Mouse (Mus musculus) neutrophil, adult 65 days (primary cell): ENCODE measurements around the gene Herc6. TPM values are rescaled to one million over a fixed set of nuclear protein-coding genes. Genes with fewer than 3 reads are reported as not detected.

Source experiments
- total RNA-seq: library from RNA; stranded (reverse); gene quantifications from 2 replicates; pipeline ENCODE4 v1.2.4, GENCODE M21; 2023

Herc6 gene
- total RNA-seq = 9.8 and 13.2 TPM in 2 replicates

GRCm38 (mm10) chr6:57580881-57581548 is at the start of gene Herc6:
TSS of gene Herc6 (plus strand) at chr6:57581000.

GRCm38 (mm10) chr6:57535386-57535936 is 45.3 kb upstream of the Herc6 start, which contains the start of gene Ppm1k:
TSS of gene Ppm1k (minus strand) at chr6:57535468.

DNA sequence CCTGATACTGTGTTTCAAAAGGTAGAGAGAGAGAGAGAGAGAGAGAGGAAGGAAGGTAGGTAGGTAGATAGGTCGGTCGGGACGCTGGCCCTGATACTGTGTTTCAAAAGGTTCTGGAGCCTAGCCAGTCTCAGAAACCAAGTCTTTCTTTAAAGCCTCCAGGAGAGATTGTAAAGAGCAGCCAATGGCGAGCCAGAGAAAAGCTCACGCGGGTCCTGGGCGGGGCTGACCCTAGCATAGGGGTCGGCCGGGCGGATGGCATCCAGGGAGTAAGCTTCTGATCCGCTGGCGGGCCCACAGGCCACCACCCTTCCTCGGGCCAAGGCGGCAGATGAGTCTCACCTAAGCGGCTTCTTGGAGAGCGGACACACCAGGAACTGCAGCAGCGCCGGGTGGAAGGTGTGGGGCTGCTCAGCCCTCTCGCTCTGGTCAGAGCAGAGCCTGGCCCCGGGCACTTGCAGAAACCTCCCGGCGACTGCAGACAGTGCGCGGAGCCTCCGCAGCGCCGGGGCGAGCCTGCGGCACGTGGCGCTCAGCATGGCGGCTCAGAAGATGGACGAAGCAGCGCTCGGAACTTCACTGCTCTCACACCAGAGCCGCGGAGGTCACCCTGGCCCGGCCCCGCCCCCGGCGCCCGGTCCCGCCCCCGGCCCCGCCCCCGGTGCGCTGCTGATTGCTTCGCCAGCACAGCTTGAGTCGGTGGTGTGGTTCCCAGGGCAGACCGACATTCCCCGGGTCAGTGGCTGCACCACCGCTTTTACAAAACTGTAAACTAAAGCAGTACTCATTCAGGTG is 110.9 kb downstream of the Herc6 start, which contains the start of gene Pyurf:
Pyurf (minus strand) TSS at position 612 of the 795 bp plus-strand sequence.

DNA sequence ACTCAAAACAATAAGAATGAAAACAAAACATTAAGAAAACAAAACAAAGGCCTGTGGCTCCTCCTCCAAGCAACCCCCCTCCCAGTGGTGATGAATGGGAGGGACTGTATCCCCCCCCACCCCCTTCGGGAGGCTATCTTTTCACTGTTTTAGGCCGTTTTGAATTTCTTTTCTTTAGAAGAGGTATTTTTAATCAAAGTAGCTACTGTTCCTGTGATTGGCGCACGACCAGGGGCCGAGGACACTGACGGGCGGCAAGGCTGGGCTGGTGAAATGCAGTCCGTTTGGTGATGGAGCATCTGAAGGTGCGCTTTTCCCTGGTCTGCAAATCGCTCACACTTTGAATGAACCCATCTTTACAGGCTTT is 121.6 kb downstream of the Herc6 start, which contains the start of gene Lancl2:
Lancl2 (plus strand) TSS at position 165 of the 367 bp plus-strand sequence.

Other genes starting within 250 kb of the Herc6 start
- gene Vmn1r17, start 217.3 kb upstream of the Herc6 start, total RNA-seq = not detected in 2 replicates
- not detected in 2 replicates for gene Vmn1r18, start 185.2 kb upstream of the Herc6 start, total RNA-seq
- not detected in 2 replicates for gene Vmn1r19, start 177.2 kb upstream of the Herc6 start, total RNA-seq
- gene Vmn1r20, start 152.1 kb upstream of the Herc6 start, total RNA-seq = not detected in 2 replicates
- gene Ppm1k, start 45.5 kb upstream of the Herc6 start, total RNA-seq = 5.4 and 8.7 TPM in 2 replicates
- gene Pyurf, start 111.1 kb downstream of the Herc6 start, total RNA-seq = 0.59 and 0.82 TPM in 2 replicates
- 9.4 and 11.3 TPM in 2 replicates for gene Lancl2, start 121.5 kb downstream of the Herc6 start, total RNA-seq
- gene Vopp1, start 244.2 kb downstream of the Herc6 start, total RNA-seq = 12.3 and 14.2 TPM in 2 replicates